Mouse (Mus musculus) embryonic fibroblast, embryonic 13.5 days (primary cell): ENCODE data around the gene Kirrel2. TPM values are rescaled to one million over a fixed set of nuclear protein-coding genes. Genes with fewer than 3 reads are reported as not detected.
A peak's percentile ranks its signal among the peaks of the same experiment; 100 is the strongest.
"Not testable (repeated sequence)": the region's sequence is repeated elsewhere in the genome, so short reads cannot be mapped to it uniquely, and the experiment has no call there.

Experiments used
- H3K27ac ChIP-seq: 2 replicates; pipeline ENCODE4 v1.5.1; 2012; ENCODE audit warnings: low read length, control low read depth, inconsistent platforms; ENCODE audit not compliant: insufficient read depth
- H3K4me1 ChIP-seq: 2 replicates; pipeline ENCODE4 v1.6.1; 2011; ENCODE audit warnings: low read length; ENCODE audit not compliant: control insufficient read depth, insufficient read depth
- H3K4me3 ChIP-seq: 2 replicates; pipeline ENCODE4 v1.5.1; 2011; ENCODE audit warnings: mild to moderate bottlenecking, control low read depth, low read length; ENCODE audit not compliant: insufficient read depth
- CTCF ChIP-seq: IDR thresholded peaks from 2 replicates; pipeline ENCODE4 v1.5.1; 2011; ENCODE audit warnings: mild to moderate bottlenecking, control low read depth, low read length, moderate library complexity, borderline replicate concordance; ENCODE audit not compliant: insufficient read depth
- POLR2A ChIP-seq: IDR thresholded peaks from 2 replicates; pipeline ENCODE4 v1.6.1; 2011; ENCODE audit warnings: low read depth, mild to moderate bottlenecking, control low read depth, low read length, moderate library complexity
- polyA plus RNA-seq: library from polyadenylated mRNA; stranded (reverse); fragments of >200 nt; gene quantifications from 2 replicates; pipeline ENCODE4 v1.2.4, GENCODE M21; 2011; ENCODE audit warnings: low read depth; ENCODE audit not compliant: missing spikeins, insufficient read length

Gene Kirrel2
- polyA plus RNA-seq: not detected in 2 replicates

DNA sequence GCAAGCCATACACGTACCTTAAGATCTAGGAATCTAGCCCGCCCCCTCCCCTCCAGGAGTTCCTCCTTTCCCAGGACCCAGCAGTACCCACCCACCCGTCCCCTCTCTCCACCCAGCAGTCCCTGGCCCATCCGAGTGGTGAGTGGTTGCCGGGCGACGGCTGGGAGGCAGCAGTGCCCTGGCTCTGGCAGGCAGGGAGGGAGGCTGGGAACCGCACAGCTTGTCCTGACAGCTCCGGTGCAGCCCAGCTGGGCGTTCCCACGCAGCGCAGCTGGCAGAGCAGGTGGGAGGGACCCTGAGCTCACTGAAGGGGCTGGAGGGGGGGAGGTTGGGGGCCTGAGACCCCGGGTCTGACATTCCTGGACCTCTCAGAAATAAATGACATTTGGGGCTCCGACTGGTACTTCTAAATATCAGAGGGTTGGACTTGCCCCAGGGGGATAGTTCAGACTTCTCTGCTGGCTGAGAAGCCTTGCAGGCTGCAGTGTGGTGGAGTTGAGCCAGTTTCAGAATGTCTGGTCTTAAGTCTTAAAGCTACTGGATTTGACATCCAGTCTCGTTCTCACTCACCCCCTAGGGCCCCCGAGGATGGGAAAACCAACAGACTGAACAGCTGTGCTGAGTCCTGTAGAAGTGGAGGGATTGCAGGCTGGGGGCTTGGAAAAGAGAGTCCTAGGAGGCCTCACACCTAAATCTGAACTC lies at the start of gene Kirrel2, which contains the start of gene Nphs1:
Kirrel2 (minus strand) TSS at position 62 of the 702 bp plus-strand sequence.
Nphs1 (plus strand) TSS at position 687 of the 702 bp plus-strand sequence.
- Histone ChIP-seq H3K27ac (no peak within 1 kb of the TSS), H3K4me3 (no peak within 1 kb of the TSS), H3K4me1 (no peaks in the 10 kb centered on the region)
- TF ChIP-seq POLR2A (no peak), CTCF (no peak)

DNA sequence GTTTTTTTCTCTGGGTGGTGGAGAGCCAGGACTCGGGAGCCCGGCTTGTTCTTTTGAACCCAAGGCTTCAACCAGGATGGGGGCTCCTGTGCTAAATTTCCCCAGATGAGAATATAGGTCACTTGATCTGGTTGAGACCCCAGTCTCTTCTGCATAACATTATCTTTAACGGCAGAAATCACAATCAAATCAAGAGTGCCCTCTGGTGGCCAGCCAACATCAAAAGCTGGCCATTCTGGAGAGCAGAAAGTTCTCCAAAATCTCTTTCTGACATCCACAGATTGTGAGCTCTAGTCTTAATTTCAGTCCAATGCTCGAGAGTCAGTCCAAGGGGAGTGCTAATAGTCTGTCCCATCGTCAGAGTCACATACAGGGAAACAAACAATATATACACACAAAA lies 43.7 kb upstream of the Kirrel2 start:
- H3K4me1 ChIP-seq, H3K27ac ChIP-seq, H3K4me3 ChIP-seq: not testable (repeated sequence)

DNA sequence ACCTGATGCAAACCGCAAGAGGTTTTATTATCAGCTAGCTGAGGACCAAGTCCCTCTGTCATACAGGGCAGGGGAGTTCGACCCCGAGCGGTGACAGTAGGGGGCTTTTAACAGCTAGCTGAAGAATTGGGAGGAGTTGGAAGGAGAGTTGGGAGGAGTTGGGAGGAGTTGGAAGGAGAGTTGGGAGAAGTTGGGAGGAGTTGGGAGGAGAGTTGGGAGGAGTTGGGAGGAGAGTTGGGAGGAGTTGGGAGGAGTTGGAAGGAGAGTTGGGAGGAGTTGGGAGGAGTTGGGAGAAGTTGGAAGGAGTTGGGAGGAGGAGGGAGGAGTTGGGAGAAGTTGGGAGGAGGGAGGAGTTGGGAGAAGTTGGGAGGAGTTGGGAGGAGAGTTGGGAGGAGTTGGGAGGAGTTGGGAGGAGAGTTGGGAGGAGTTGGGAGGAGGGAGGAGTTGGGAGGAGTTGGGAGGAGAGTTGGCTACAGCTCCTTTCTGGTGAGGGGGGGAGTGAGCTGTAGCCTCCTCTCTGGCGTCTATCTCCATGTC lies 38.1 kb upstream of the Kirrel2 start:
- not testable (repeated sequence) for H3K4me3 ChIP-seq, H3K4me1 ChIP-seq, H3K27ac ChIP-seq

DNA sequence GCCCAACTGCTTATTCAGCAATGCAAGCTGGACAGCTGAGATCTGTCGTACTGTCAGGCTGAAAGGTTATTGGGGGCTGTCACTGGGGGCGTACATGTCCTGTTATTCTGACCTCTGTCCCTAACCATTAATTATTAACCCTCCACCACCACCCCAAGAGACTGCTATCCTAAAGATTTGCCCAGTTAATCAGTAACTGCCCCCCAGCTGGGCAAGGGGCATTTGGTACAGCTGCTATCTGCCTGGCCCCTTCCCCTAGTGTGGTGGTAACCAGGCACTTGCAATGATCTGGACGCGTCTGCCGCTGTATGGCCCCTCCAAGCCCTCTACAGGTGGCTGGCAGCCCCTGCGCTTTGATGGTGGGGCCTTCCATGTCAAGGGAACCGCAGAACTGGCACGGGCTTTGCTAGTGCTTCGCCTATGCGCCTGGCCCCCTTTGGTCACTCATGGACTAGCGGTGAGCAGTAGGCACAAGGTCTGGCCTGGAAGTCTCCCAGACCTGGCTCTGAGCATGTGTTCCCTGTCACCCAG lies 36.0 kb upstream of the Kirrel2 start, which contains the start of gene Prodh2:
Prodh2 (plus strand) TSS at position 222 of the 531 bp plus-strand sequence.
- H3K27ac ChIP-seq: no peak within 1 kb of the TSS
- H3K4me1 ChIP-seq: no peaks in the 10 kb centered on the region
- no peak within 1 kb of the TSS for H3K4me3 ChIP-seq
- no peak for TF ChIP-seq POLR2A
- TF ChIP-seq CTCF: no peak

DNA sequence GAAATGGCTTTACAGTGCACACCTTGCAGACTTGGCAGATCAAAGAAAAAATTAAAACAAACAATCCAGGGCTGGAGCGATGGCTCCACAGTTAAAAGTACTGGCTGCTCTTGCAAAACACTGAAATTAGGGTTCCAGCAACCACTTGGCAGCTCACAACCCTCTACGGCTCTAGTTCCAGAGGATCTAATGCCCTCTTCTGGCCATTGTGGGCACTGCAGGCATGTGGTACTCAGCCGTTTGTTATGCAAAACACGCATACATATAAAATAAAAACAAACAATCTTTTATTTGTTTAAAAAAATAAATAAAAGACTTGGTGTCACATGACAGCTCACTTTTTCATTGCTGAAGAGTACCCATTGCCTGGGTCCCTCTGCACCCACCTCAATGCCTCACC lies 35.3 kb upstream of the Kirrel2 start:
- H3K27ac ChIP-seq: no peak overlapping the region
- TF ChIP-seq POLR2A (no peak), CTCF (peak; percentile 63; the same call in 1 of the 2 replicates)
- no peaks in the 10 kb centered on the region for H3K4me1 ChIP-seq
- H3K4me3 ChIP-seq: no peak overlapping the region

DNA sequence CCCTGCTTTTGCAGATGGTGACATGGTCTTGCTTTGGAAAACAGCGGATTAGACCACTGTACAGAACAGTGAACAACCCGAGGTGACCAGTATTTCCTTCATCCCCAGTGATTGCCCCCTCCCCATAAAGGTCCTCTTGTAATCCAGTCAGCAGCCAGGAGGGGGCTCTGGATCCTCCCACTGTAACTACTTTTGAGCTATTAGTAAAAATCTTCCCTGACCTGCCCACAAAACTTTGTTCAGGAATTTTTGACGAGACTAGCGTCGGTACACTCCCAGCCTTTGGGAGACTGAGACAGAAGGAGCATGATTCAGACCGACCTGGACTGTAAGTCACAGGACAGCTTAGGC lies 33.4 kb upstream of the Kirrel2 start:
- Histone ChIP-seq H3K4me3 (no peak overlapping the region), H3K4me1 (no peaks in the 10 kb centered on the region), H3K27ac (no peak overlapping the region)
- TF ChIP-seq POLR2A (no peak), CTCF (no peak)

DNA sequence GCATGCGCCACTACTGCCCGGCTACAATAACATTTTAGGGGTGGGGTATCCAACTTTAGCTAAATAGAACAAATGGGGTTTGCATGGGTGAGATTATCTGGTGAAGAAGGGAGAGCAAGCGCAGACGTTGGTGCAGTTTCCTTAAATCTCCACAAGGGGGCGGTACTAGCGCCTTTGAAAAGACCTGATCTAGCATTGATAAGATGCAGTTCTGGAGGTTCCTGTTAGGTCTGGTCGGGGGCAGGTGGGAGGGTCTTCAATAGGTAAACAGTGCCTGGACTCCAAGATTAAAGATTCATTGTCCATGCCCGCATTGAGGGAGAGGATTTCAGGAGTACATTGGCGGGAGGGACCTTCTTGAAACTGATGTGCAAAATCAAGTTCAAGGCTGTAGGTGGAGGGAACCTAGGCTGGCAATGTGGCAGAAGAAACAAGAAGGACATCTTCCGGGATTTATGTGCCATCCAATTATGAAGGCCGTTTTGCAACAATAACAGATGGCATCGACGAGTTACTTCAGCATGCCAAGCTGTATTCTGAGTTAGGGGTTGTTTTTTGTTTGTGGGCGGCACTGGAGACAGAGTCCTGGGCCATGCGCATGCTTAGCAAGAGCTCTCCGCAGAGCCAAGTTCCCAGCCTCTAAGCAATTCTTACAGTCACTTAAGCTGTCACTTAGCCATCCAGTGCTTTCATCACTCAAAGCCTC lies 32.9 kb upstream of the Kirrel2 start:
- no peak overlapping the region for H3K27ac ChIP-seq
- TF ChIP-seq CTCF (no peak), POLR2A (no peak)
- H3K4me3 ChIP-seq: no peak overlapping the region
- no peaks in the 10 kb centered on the region for H3K4me1 ChIP-seq

DNA sequence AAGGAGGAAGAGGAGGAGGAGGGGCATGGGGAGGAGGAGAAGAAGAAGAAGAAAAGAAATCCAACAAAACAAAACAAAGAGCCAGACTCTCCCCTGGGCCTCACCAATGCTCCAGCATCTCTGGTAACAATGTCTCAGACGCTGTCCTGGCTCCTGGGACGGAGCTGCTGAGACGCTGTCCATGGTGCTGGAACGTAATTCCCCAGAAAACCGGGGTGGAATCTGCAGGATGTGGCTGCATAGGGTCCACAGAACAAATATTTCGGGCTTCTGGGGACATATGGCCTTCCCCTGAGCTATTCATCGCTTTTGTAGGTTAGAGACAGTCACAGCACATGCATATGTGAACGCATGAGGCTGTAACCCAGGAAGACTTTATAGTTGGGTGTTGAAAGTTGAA lies 26.8 kb upstream of the Kirrel2 start:
- TF ChIP-seq POLR2A (no peak), CTCF (no peak)
- H3K4me3 ChIP-seq: no peak overlapping the region
- H3K27ac ChIP-seq: no peak overlapping the region
- H3K4me1 ChIP-seq: no peaks in the 10 kb centered on the region

DNA sequence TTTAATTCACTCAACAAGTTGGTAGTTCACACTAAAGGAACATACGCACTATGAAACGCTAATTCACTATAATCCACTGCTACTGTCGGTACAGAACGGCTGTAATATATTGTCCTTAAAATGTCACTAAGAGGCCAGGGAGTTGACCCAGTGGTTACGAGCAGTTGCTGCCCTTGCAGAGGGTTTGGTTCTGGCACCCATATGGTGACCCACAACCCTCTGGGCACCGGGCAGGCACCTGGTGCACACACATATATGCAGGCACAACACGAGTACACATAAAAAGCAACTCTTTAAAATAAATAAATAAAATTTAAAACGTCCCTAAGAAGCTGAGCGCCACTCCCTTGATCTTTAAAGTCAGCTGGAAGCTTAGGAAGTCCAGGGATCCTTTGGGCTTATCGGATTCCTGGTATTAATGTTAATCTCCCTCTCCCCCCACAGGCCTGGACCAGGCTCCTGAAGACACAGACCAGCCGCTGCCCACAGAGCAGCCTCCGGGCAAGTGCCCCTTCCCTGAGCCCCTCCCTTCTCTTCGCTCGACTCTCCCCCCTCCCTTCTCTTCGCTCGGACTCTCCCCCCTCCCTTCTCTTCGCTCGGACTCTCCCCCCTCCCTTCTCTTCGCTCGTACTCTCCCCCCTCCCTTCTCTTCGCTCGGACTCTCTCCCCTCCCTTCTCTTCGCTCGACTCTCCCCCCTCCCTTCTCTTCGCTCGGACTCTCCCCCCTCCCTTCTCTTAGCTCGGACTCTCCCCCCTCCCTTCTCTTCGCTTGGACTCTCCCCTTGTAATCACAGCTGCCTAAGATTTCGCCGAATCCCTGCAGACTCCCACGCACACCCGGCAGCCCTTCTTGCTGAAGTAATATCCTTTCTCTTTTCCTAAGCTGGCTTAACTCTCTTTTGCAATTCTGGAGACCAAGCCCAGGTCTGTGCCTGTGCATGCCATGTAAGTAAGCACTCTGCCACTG lies 20.2 kb upstream of the Kirrel2 start:
- TF ChIP-seq POLR2A (no peak), CTCF (no peak)
- Histone ChIP-seq H3K27ac (no peak overlapping the region), H3K4me1 (no peaks in the 10 kb centered on the region), H3K4me3 (no peak overlapping the region)

DNA sequence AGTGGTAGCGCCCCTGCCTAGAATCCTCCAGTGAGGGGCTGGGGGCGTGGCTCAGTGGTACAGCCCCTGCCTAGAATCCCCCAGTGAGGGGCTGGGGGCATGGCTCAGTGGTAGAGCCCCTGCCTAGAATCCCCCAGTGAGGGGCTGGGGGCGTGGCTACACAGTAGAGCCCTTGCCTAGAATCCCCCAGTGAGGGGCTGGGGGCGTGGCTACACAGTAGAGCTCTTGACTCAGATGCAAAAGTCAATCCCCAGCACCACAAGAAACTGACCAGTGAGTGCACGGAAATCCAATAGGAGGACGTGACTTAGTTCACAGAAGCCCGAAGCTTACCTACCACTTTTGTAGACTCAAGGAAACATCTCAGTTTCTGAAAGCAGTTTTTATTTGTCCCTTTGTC lies 18.6 kb upstream of the Kirrel2 start:
- H3K4me3 ChIP-seq, H3K27ac ChIP-seq, H3K4me1 ChIP-seq: not testable (repeated sequence)
